Mouse (Mus musculus): ENCODE measurements around the gene Cst8. TPM values are rescaled to one million over a fixed set of nuclear protein-coding genes. Genes with fewer than 3 reads are reported as not detected.

The Cst8 gene
- polyA plus RNA-seq, 1 experiment = not detected

Other genes with a start within 250 kb of the Cst8 start
- gene Nxt1, start 126.2 kb upstream of the Cst8 start, polyA plus RNA-seq (2012; rRNA removed) = 22.0 and 24.7 TPM in 2 replicates
- 19.3 and 20.1 TPM in 2 replicates for gene Gzf1, start 117.8 kb upstream of the Cst8 start, polyA plus RNA-seq (2012; rRNA removed)
- gene Napb, start 66.3 kb upstream of the Cst8 start, polyA plus RNA-seq (2012; rRNA removed) = 241 and 278 TPM in 2 replicates
- 0.74 and 0.90 TPM in 2 replicates for gene Cstl1, start 48.4 kb upstream of the Cst8 start, polyA plus RNA-seq (2012; rRNA removed)
- not detected in 2 replicates for gene Cst11, start 27.3 kb upstream of the Cst8 start, polyA plus RNA-seq (2012; rRNA removed)
- gene 8030411F24Rik, start 16.8 kb upstream of the Cst8 start, polyA plus RNA-seq (2012; rRNA removed) = not detected in 2 replicates
- 0.99 and 1.4 TPM in 2 replicates for gene Cst12, start 9.4 kb upstream of the Cst8 start, polyA plus RNA-seq (2012; rRNA removed)
- gene Cst13, start 21.3 kb downstream of the Cst8 start, polyA plus RNA-seq (2012; rRNA removed) = not detected in 2 replicates
- not detected in 2 replicates for gene Cst9, start 36.4 kb downstream of the Cst8 start, polyA plus RNA-seq (2012; rRNA removed)
- not detected in 2 replicates for gene 9230104L09Rik, start 66.3 kb downstream of the Cst8 start, polyA plus RNA-seq (2012; rRNA removed)
- gene Cst3, start 76.9 kb downstream of the Cst8 start, polyA plus RNA-seq (2012; rRNA removed) = 4,774 and 5,236 TPM in 2 replicates
- not detected in 2 replicates for gene Gm1330, start 204.5 kb downstream of the Cst8 start, polyA plus RNA-seq (2012; rRNA removed)
- not detected in 2 replicates for gene Gm10750, start 218.5 kb downstream of the Cst8 start, polyA plus RNA-seq (2012; rRNA removed)

All from frontal cortex, adult 2 months (tissue).